Mouse (Mus musculus): ENCODE measurements at regions not wholly inside any gene's neighbourhood (a gene's known extent, or its start where the extent isn't known, plus 50 kb on each side); places are given as distances from the start of the nearest gene placed in this dataset.
"Not testable (repeated sequence)": the region's sequence is repeated elsewhere in the genome, so short reads cannot be mapped to it uniquely, and the experiment has no call there.

GRCm38 (mm10) chr6:117706006-117706405, 135.0 kb upstream of the Zfp637 start:
- no peak for DNase-seq

GRCm38 (mm10) chr6:117709212-117709611, 131.8 kb upstream of the Zfp637 start:
- DNase-seq, result no peak

- no peak for DNase-seq
Measured at GRCm38 (mm10) chr6:117715056-117715777, 125.8 kb upstream of the Zfp637 start.

- not testable (repeated sequence) for DNase-seq
Measured at GRCm38 (mm10) chr6:117716422-117716821, 124.6 kb upstream of the Zfp637 start.

- not testable (repeated sequence) for DNase-seq
Measured at GRCm38 (mm10) chr6:117752338-117752737, 88.6 kb upstream of the Zfp637 start.

GRCm38 (mm10) chr6:117755682-117756081, 85.3 kb upstream of the Zfp637 start:
- not testable (repeated sequence) for DNase-seq

- no peak for DNase-seq
Measured at GRCm38 (mm10) chr6:117756176-117756575, 84.8 kb upstream of the Zfp637 start.

GRCm38 (mm10) chr6:117758516-117758915, 82.5 kb upstream of the Zfp637 start:
- DNase-seq, result peak; percentile 65

GRCm38 (mm10) chr6:117771506-117771905, 69.5 kb upstream of the Zfp637 start:
- no peak for DNase-seq

- DNase-seq, result no peak
Measured at GRCm38 (mm10) chr6:117772396-117772795, 68.6 kb upstream of the Zfp637 start.

GRCm38 (mm10) chr6:117775304-117776050, 65.5 kb upstream of the Zfp637 start:
- DNase-seq, result no peak

- no peak for DNase-seq
Measured at GRCm38 (mm10) chr6:117778027-117778426, 63.0 kb upstream of the Zfp637 start.

- peak; percentile 21 for DNase-seq
Measured at GRCm38 (mm10) chr6:117778481-117778880, 62.5 kb upstream of the Zfp637 start.

GRCm38 (mm10) chr6:117779020-117779419, 62.0 kb upstream of the Zfp637 start:
- no peak for DNase-seq

GRCm38 (mm10) chr6:117788580-117789540, 52.1 kb upstream of the Zfp637 start:
- peak; percentile 13 for DNase-seq

- DNase-seq, result no peak
Measured at GRCm38 (mm10) chr6:117790581-117790980, 50.4 kb upstream of the Zfp637 start.
